Mouse (Mus musculus): ENCODE measurements around the gene Alx3. TPM values are rescaled to one million over a fixed set of nuclear protein-coding genes. Genes with fewer than 3 reads are reported as not detected.
"Not testable (repeated sequence)": the region's sequence is repeated elsewhere in the genome, so short reads cannot be mapped to it uniquely, and the experiment has no call there.

Gene Alx3
- polyA plus RNA-seq, 1 experiment from 2014 or later: 0.10 TPM

GRCm38 (mm10) chr3:107630682-107631522 lies 36.1 kb downstream of the Alx3 start, which contains the start of gene Gm10961:
Gene Gm10961, plus strand, starts transcription at chr3:107631322.
- Histone ChIP-seq H3K9ac (peak within 1 kb of the TSS; percentile 93), H3K4me1 (peaks cover 17% of the 10 kb centered on the region), H3K36me3 (peaks cover 35% of the 10 kb centered on the region), H3K27ac (peak within 1 kb of the TSS; percentile 94), H3K4me3 (replicated peaks) (peak within 1 kb of the TSS; percentile 81), H3K9me3 (replicated peaks) (no peaks in the 10 kb centered on the region), H3K27me3 (no peaks in the 10 kb centered on the region), H3K4me2 (peak within 1 kb of the TSS; percentile 77)
- ATAC-seq (replicated peaks; ENCODE audit: low FRiP score): peak; percentile 80
- WGBS: under 1% methylated on average over 48 of the region's 48 CpGs

GRCm38 (mm10) chr3:107631523-107631958 lies 36.7 kb downstream of the Alx3 start, which contains the start of gene Strip1:
Gene Strip1, minus strand, starts transcription at chr3:107631694.
- peaks cover 17% of the 10 kb centered on the region for H3K4me1 ChIP-seq
- H3K9ac ChIP-seq: peak within 1 kb of the TSS; percentile 93
- H3K36me3 ChIP-seq: peaks cover 28% of the 10 kb centered on the region
- no peaks in the 10 kb centered on the region for H3K9me3 ChIP-seq (replicated peaks)
- peak within 1 kb of the TSS; percentile 81 for H3K4me3 ChIP-seq (replicated peaks)
- ATAC-seq (replicated peaks; ENCODE audit: low FRiP score): peak; percentile 96
- H3K4me2 ChIP-seq: peak within 1 kb of the TSS; percentile 77
- WGBS: under 1% methylated on average over 35 of the region's 35 CpGs
- H3K27ac ChIP-seq: peak within 1 kb of the TSS; percentile 94
- no peaks in the 10 kb centered on the region for H3K27me3 ChIP-seq

GRCm38 (mm10) chr3:107632786-107633185 lies 38.0 kb downstream of the Alx3 start:
- H3K4me3 ChIP-seq (replicated peaks): no peak overlapping the region
- no peak overlapping the region for H3K27ac ChIP-seq
- peaks cover 16% of the 10 kb centered on the region for H3K36me3 ChIP-seq
- no peaks in the 10 kb centered on the region for H3K27me3 ChIP-seq
- peaks cover 17% of the 10 kb centered on the region for H3K4me1 ChIP-seq
- ATAC-seq (replicated peaks; ENCODE audit: low FRiP score): no peak
- no peaks in the 10 kb centered on the region for H3K9me3 ChIP-seq (replicated peaks)
- WGBS: 90% methylated on average over 4 of the region's 4 CpGs
- H3K9ac ChIP-seq: no peak overlapping the region
- no peak overlapping the region for H3K4me2 ChIP-seq

GRCm38 (mm10) chr3:107633906-107634305 lies 39.1 kb downstream of the Alx3 start:
- Histone ChIP-seq H3K36me3 (0 out of 2 replicates have a peak, but pooled peaks cover 5% of the 10 kb centered on the region), H3K4me1 (peaks cover 17% of the 10 kb centered on the region), H3K4me3 (replicated peaks) (no peak overlapping the region), H3K27me3 (no peaks in the 10 kb centered on the region), H3K9me3 (replicated peaks) (no peaks in the 10 kb centered on the region), H3K27ac (no peak overlapping the region), H3K9ac (no peak overlapping the region), H3K4me2 (no peak overlapping the region)
- 93% methylated on average over 9 of the region's 9 CpGs for WGBS
- ATAC-seq (replicated peaks; ENCODE audit: low FRiP score): no peak

- WGBS: 67% methylated on average over 8 of the region's 8 CpGs
- ATAC-seq (replicated peaks; ENCODE audit: low FRiP score): no peak
- Histone ChIP-seq H3K9me3 (replicated peaks) (no peaks in the 10 kb centered on the region), H3K4me2 (no peak overlapping the region), H3K9ac (no peak overlapping the region), H3K27ac (no peak overlapping the region), H3K4me3 (replicated peaks) (no peak overlapping the region), H3K4me1 (0 out of 2 replicates have a peak, but pooled peaks cover 4% of the 10 kb centered on the region), H3K36me3 (no peaks in the 10 kb centered on the region), H3K27me3 (no peaks in the 10 kb centered on the region)
Observed at GRCm38 (mm10) chr3:107635836-107636235, 41.0 kb downstream of the Alx3 start.

- no peak for ATAC-seq (replicated peaks; ENCODE audit: low FRiP score)
- H3K9ac ChIP-seq: no peak overlapping the region
- 83% methylated on average over 3 of the region's 3 CpGs for WGBS
Observed at GRCm38 (mm10) chr3:107636236-107636635, 41.4 kb downstream of the Alx3 start.

GRCm38 (mm10) chr3:107637606-107638172 lies 42.9 kb downstream of the Alx3 start:
- H3K36me3 ChIP-seq: no peaks in the 10 kb centered on the region
- H3K4me2 ChIP-seq: no peak overlapping the region
- H3K27ac ChIP-seq: no peak overlapping the region
- 63% methylated on average over 5 of the region's 5 CpGs for WGBS
- H3K9me3 ChIP-seq (replicated peaks): no peaks in the 10 kb centered on the region
- no peak overlapping the region for H3K9ac ChIP-seq
- no peak overlapping the region for H3K4me3 ChIP-seq (replicated peaks)
- no peaks in the 10 kb centered on the region for H3K27me3 ChIP-seq
- H3K4me1 ChIP-seq: no peaks in the 10 kb centered on the region
- no peak for ATAC-seq (replicated peaks; ENCODE audit: low FRiP score)

More at GRCm38 (mm10) chr3:107636236-107636635, 41.4 kb downstream of the Alx3 start:
- H3K4me1 ChIP-seq: 0 out of 2 replicates have a peak, but pooled peaks cover 4% of the 10 kb centered on the region
- H3K27me3 ChIP-seq: no peaks in the 10 kb centered on the region
- no peak overlapping the region for H3K4me3 ChIP-seq (replicated peaks)
- H3K36me3 ChIP-seq: no peaks in the 10 kb centered on the region
- no peak overlapping the region for H3K4me2 ChIP-seq
- H3K27ac ChIP-seq: no peak overlapping the region
- H3K9me3 ChIP-seq (replicated peaks): no peaks in the 10 kb centered on the region

- H3K9me3 ChIP-seq (replicated peaks): no peaks in the 10 kb centered on the region
- H3K36me3 ChIP-seq: no peaks in the 10 kb centered on the region
- H3K4me3 ChIP-seq (replicated peaks): no peak overlapping the region
- ATAC-seq (replicated peaks; ENCODE audit: low FRiP score): no peak
- H3K4me1 ChIP-seq: 0 out of 2 replicates have a peak, but pooled peaks cover 5% of the 10 kb centered on the region
- no peak overlapping the region for H3K27ac ChIP-seq
- no peaks in the 10 kb centered on the region for H3K27me3 ChIP-seq
- H3K4me2 ChIP-seq: no peak overlapping the region
- no peak overlapping the region for H3K9ac ChIP-seq
- 81% methylated on average over 3 of the region's 3 CpGs for WGBS
Observed at GRCm38 (mm10) chr3:107646947-107647346, 52.1 kb downstream of the Alx3 start.

GRCm38 (mm10) chr3:107650276-107650675 lies 55.4 kb downstream of the Alx3 start:
- not testable (repeated sequence) for H3K9me3 ChIP-seq (replicated peaks); ATAC-seq (replicated peaks; ENCODE audit: low FRiP score); H3K9ac ChIP-seq; H3K4me2 ChIP-seq; H3K4me3 ChIP-seq (replicated peaks); H3K27ac ChIP-seq; H3K4me1 ChIP-seq; H3K36me3 ChIP-seq; H3K27me3 ChIP-seq
- 60% methylated on average over 5 of the region's 5 CpGs for WGBS

- Histone ChIP-seq H3K9ac (no peak overlapping the region), H3K27me3 (no peaks in the 10 kb centered on the region), H3K9me3 (replicated peaks) (no peaks in the 10 kb centered on the region), H3K4me2 (no peak overlapping the region), H3K36me3 (no peaks in the 10 kb centered on the region), H3K27ac (no peak overlapping the region), H3K4me1 (0 out of 2 replicates have a peak, but pooled peaks cover 1% of the 10 kb centered on the region), H3K4me3 (replicated peaks) (no peak overlapping the region)
- WGBS: 87% methylated on average over 3 of the region's 3 CpGs
- ATAC-seq (replicated peaks; ENCODE audit: low FRiP score): no peak
Observed at GRCm38 (mm10) chr3:107652968-107653367, 58.1 kb downstream of the Alx3 start.

GRCm38 (mm10) chr3:107654861-107655260 lies 60.0 kb downstream of the Alx3 start:
- no peaks in the 10 kb centered on the region for H3K9me3 ChIP-seq (replicated peaks)
- 83% methylated on average over 3 of the region's 3 CpGs for WGBS
- H3K27ac ChIP-seq: no peak overlapping the region
- H3K27me3 ChIP-seq: no peaks in the 10 kb centered on the region
- no peak overlapping the region for H3K4me2 ChIP-seq
- H3K4me1 ChIP-seq: no peaks in the 10 kb centered on the region
- no peak overlapping the region for H3K9ac ChIP-seq
- ATAC-seq (replicated peaks; ENCODE audit: low FRiP score): no peak
- no peak overlapping the region for H3K4me3 ChIP-seq (replicated peaks)
- peaks cover 17% of the 10 kb centered on the region for H3K36me3 ChIP-seq
